ENCODE assay signal across 11 mouse cellular contexts in the genomic region with DNA sequence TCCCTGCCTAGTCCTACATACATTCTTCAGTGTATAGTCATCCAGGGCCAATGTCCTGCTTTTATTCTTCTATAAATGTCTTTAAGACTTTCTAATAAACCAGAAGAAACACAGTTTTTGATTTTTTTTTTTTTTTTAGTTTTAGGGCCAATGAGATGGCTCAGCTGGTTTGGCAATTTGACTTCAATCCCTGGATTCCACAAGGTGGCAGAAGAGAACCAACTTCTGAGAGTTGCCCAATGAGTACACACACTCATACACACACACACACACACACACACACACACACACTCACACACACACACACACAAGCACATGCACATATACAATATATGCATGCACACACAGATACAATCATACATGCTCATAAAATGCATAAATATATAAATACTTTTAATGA.
DNase-seq lines count a peak whose midpoint lies in the region; ATAC-seq and TF ChIP-seq lines count a peak whose summit lies in the region.
"Had no signal": no experiment of that assay in that cellular context is flagged by ENCODE, and none has a peak within 500 bp of the region (broad histone marks: within the 10 kb centered on the region; RNA-seq: fewer than 3 reads in every experiment).

No protein-coding gene starts in this region.

- ATAC-seq in heart, embryonic 13.5 days (ENCODE audit: extremely low read depth, insufficient number of reproducible peaks, low FRiP score, low TSS enrichment): no peak
- no peak for ATAC-seq in lung, postnatal 0 days
- no peak for ATAC-seq in monocyte, adult 5-6 weeks (replicated peaks; ENCODE audit: insufficient number of reproducible peaks, low FRiP score, low TSS enrichment, poor library complexity, severe bottlenecking)
- ATAC-seq: forebrain, embryonic 16.5 days had no signal

- TF ChIP-seq CTCF in lung, postnatal 0 days (IDR thresholded peaks at IDR 0.05): peak; percentile 59

- peaks cover 35% of the 10 kb centered on the region for H3K4me1 ChIP-seq in heart, embryonic 13.5 days
- H3K4me1 ChIP-seq in lung, postnatal 0 days (ENCODE audit: insufficient read depth, low read depth, low read length): no peaks in the 10 kb centered on the region

- no peak overlapping the region for H3K4me3 ChIP-seq in heart, embryonic 13.5 days
- H3K4me3 ChIP-seq in lung, postnatal 0 days (ENCODE audit: low read depth, low read length): no peak overlapping the region
- H3K4me3 ChIP-seq: lung, embryonic 15.5 days had no signal

- no peak for TF ChIP-seq EP300 in lung, postnatal 0 days (IDR thresholded peaks at IDR 0.05)

- intact Hi-C loops in heart, postnatal 36 days (cut with DNase I): loop anchor here (2.0 to 5.0 kb wide), 2 partner anchors 252 to 339 kb away; a partner anchor contains a TSS

- no peaks in the 10 kb centered on the region for H3K36me3 ChIP-seq in heart, embryonic 13.5 days
- H3K36me3 ChIP-seq in lung, postnatal 0 days (ENCODE audit: insufficient read depth, low read length): no peaks in the 10 kb centered on the region
- H3K36me3 ChIP-seq: G1E; lung, embryonic 15.5 days had no signal

- H3K27me3 ChIP-seq in heart, embryonic 13.5 days (replicated peaks): no peaks in the 10 kb centered on the region
- no peaks in the 10 kb centered on the region for H3K27me3 ChIP-seq in lung, postnatal 0 days (replicated peaks; ENCODE audit: insufficient read depth, low read length)
- H3K27me3 ChIP-seq: lung, embryonic 15.5 days had no signal

- H3K27ac ChIP-seq in heart, embryonic 13.5 days (replicated peaks): peak overlapping the region; percentile 38; the same call in 1 of the 2 replicates
- H3K27ac ChIP-seq in lung, postnatal 0 days (ENCODE audit: low read length): no peak overlapping the region
- H3K27ac ChIP-seq: lung, embryonic 15.5 days had no signal

- H3K4me2 ChIP-seq in heart, embryonic 13.5 days: no peak overlapping the region
- no peak overlapping the region for H3K4me2 ChIP-seq in lung, postnatal 0 days (replicated peaks; ENCODE audit: low read depth, low read length)
- H3K4me2 ChIP-seq: lung, embryonic 15.5 days had no signal

- no peak for DNase-seq in heart, postnatal 36 days
- DNase-seq in lung, postnatal 0 days (ENCODE audit: low spot score): peak; percentile 17
- no peak for DNase-seq in lung, postnatal 25 days (ENCODE audit: low spot score)
- DNase-seq in embryo, embryonic 10 days (ENCODE audit: low spot score): peak; percentile 72
- peak; percentile 21 for DNase-seq in retina, postnatal 1 day
- no peak for DNase-seq in heart, adult 8-10 months (ENCODE audit: low spot score)

- H3K9ac ChIP-seq in heart, embryonic 13.5 days: no peak overlapping the region
- H3K9ac ChIP-seq in lung, postnatal 0 days (replicated peaks; ENCODE audit: low read depth): no peak overlapping the region
- H3K9ac ChIP-seq: lung, embryonic 15.5 days had no signal

- no peaks in the 10 kb centered on the region for H3K9me3 ChIP-seq in heart, embryonic 13.5 days
- no peaks in the 10 kb centered on the region for H3K9me3 ChIP-seq in lung, postnatal 0 days (ENCODE audit: low read length)
- H3K9me3 ChIP-seq: G1E; lung, embryonic 15.5 days had no signal

Comparison
In these comparisons a context has a peak if more than half of its experiments do, and no peak if none do; other contexts are left out.
1. DNase-seq: peak in lung, postnatal 0 days (single experiment), embryo, embryonic 10 days (single experiment) and retina, postnatal 1 day (single experiment); none in heart, postnatal 36 days (0 of 2), lung, postnatal 25 days (single experiment) and heart, adult 8-10 months (single experiment).